Mouse (Mus musculus) heart, adult 18-20 months (tissue): ENCODE measurements around the gene Med18. TPM values are rescaled to one million over a fixed set of nuclear protein-coding genes. Genes with fewer than 3 reads are reported as not detected.
"Not testable (repeated sequence)": the region's sequence is repeated elsewhere in the genome, so short reads cannot be mapped to it uniquely, and the experiment has no call there.

Experiments used
- DNase-seq, 2 experiments: peaks; one replicate each; pipeline ENCODE4 v3.0.0; 2021 to 2022; ENCODE audit warnings: mixed read lengths in 1 of 2
- total RNA-seq, 2 experiments: library from RNA; stranded (reverse); gene quantifications; 2 replicates each; pipeline ENCODE4 v1.2.3; 2021

Med18 gene
- total RNA-seq, 2 experiments from 2014 or later = 4.1 to 4.5 TPM

DNA sequence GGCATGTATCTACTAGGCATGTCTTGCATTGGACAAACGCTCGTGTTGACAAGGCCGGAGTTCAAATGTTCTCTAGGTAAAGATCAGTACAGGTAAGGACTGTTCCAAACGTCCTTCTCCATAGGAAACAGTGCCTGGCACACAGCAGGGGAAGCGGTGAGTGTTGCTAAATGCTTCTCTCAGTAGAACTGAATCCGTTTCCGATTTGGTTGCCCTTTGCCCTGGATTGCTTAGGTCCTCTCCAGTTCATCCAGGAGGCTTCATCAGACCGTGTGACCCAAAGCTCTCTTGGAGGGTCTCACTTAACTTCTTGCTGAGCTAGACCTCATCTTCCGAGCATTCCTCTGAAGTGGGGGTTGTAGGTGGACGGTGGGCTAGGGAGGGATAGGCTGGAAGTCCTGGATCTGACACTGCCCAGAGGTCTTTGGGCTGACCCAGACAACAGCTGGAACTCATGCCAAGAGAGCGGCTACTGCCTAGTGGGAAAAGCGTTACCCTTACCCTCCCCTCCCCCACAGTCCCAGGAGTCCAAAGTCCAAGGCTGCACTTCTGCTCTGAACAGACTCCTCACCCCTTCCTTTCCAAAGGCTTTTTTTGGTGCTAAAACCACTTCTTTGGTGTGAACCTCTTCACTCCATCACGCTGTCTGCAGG, 19.4 kb upstream of the Med18 start:
- peak in 1 of 2 experiments; percentile 15 for DNase-seq

- DNase-seq = not testable (repeated sequence)
Measured at GRCm38 (mm10) chr4:132482104-132482503, 18.4 kb upstream of the Med18 start.

DNA sequence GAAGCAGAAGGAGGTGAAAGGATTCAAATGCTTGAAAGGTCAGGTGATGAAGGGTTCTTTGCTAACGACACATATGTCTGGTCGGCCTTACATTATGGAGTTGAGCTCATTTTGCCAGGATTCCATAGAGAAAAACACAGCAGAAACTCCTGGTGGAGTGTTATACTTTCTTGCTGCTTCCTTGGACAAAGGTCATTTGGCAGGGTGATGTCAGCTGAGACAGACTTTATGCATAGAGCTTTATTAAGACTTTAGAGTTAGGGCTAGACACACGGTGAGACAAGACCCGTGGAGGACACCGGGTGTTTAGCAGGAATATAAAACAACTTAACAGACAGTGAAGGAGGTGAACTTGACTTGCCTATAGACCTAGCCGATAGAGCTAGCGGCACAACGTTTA, 14.1 kb upstream of the Med18 start:
- DNase-seq = no peak

DNA sequence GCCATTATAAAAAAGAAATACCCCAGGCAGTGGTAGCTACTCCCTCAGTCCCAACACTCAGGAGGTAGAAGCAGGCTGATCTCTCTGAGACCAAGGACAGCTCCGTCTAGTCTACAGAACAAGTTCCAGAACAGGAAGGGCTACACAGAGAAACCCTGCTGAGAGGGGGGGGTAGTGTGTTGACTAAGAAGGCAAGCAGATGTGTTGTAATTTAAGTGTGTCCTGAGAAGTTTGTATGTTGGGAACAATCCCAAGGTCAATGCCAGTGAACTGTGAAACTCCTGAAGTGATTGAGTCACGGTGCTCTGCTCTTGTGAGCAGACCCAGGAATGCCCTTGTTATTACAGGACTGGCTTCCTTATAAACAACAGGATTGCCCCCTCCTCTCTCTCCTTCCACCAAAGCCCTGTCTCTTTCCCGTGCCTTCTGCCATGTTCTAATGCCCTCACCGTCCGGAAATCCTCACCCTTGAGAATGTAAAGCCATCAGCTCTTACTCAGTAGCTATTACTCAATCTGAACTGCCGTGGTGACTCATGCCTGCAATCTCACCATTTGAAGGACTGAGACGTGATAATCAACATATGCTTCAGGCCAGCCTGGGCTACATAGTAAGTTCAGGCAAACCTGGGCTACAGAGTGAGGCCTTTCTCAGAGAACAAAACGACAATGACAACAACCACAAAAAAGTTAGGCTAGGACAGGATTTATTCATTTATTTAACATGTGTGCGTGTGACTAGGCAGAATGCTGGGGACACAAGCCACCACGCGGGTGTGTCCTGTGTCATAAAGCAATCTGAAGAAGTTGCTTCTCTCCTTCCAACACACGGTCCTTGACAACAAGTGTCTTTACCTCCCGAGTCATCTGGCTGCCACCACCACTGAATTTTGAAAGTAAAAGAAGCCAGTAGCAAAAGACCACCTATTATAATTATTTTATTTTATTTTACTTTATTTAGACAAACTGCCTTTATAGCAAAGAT, 12.5 kb upstream of the Med18 start:
- DNase-seq = no peak

DNA sequence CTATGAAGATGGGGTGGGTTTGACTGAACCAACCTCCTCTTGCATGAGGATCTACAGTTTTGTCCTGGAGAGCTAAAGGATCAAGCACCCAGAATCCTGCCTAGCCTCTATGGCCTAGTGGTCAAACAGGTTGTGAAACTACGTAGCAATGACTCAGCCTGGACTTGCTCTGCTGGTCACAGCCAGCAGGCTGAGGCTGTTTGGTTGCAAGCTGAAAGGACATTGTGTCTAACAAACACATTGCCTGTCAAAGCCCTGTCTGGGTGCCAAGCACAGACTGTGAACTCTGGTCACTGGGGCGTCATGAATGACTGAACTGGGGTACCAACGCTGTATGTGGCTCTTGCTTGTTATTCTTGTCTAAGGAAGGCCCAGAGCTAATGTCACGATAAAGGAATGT, 10.9 kb upstream of the Med18 start:
- peak in 1 of 2 experiments; percentile 27 for DNase-seq

DNA sequence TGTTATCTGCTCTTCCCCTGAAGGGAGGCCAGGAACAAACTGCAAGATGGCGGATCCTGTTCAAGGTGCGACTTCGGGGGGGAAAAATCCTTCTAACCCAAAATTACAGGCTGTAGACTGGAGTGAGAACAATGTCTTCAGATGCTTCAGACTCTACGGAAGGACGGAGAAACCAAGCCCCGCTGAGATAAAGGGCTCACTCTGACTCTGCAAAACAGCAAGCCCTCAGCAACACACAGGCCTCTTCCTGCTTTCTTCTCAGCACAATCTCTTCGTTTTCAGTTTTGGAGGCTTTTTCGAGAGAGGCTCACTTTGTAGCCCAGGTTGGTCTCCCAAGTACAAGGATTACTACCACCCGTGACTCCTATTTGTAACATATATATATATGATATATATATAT, 9.7 kb upstream of the Med18 start:
- DNase-seq = no peak

DNA sequence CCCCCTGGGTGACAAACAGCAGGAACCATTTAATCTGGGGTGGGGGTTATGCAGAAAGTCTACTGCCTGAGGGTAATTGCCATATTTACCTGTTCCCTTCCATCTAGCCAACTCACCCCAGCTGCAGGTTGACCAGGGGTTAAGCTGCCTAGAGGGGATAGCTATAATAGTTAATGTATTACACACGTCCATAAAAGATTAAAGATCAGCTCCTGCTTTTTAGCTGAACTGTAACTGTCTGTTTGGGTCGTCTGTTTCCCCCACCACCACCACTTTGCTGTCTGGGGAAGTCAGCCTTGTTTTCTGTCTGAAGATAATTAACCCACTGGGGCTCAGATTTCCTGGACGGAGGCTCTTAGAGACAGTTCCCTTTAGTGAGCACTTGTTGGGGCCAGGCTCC, 6.2 kb upstream of the Med18 start:
- no peak for DNase-seq

GRCm38 (mm10) chr4:132464255-132464613, 513 bp upstream of the Med18 start:
- no peak for DNase-seq

GRCm38 (mm10) chr4:132462836-132463235, 885 bp downstream of the Med18 start:
- no peak for DNase-seq

- DNase-seq = no peak
Measured at GRCm38 (mm10) chr4:132460225-132460624, 3.5 kb downstream of the Med18 start.

DNA sequence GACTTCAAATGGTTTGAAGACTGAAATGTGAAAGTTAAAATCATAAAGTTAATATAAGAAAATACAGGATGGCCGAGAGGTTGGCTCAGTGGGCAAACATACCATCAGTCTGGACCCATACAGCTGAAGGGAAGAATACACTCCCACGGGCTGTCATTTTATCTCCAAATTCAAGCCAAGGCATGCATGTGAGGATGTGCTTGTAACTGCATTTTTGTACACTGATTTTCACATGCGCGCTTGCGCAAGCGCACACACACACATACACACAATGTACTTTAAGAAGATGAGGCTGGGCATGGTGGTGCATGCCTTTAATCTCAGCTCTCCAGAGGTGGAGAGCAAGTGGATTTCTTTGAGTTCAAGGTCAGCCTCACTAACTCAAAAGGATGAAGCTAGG, 8.2 kb downstream of the Med18 start:
- no peak for DNase-seq

DNA sequence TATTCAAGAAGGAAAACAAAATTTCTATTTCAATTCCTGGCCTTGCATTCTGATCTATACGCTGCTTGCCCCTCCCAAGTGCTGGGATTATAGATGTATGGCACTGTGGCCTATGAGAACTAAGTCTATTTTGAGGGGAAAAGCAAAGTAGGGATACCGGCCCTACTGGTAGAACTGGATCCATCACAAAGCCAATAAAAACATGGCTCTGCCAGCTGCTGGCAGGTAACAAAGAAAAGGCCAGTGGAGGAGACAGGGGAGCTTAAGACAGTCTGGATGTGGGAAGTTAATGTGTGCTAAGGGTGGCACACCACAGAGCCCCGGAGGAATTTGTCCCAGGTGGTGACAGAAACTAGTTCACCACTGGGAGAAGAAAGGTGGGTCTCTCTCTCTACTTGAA, 8.6 kb downstream of the Med18 start:
- no peak for DNase-seq

GRCm38 (mm10) chr4:132454216-132454615, 9.5 kb downstream of the Med18 start:
- no peak for DNase-seq

DNA sequence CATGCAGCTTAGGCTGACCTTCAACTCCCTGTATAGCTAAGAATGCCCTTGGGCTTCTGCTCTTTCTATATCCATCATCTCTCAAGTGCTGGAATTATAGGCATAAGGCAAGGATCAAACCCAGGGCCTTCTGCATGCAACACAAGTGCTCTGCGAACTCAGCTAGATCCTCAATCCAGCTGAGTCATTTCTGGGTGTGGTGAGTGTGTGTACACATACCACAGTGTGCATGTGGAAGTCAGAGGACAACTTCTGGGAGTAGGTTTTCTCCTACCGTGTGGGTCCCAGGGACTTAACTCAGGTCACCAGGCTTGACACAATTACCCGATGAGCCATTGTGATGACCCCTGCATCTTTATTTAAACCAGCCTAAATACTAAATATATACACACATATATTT, 13.9 kb downstream of the Med18 start:
- no peak for DNase-seq

- DNase-seq = no peak
Measured at GRCm38 (mm10) chr4:132446105-132446504, 17.6 kb downstream of the Med18 start.

DNA sequence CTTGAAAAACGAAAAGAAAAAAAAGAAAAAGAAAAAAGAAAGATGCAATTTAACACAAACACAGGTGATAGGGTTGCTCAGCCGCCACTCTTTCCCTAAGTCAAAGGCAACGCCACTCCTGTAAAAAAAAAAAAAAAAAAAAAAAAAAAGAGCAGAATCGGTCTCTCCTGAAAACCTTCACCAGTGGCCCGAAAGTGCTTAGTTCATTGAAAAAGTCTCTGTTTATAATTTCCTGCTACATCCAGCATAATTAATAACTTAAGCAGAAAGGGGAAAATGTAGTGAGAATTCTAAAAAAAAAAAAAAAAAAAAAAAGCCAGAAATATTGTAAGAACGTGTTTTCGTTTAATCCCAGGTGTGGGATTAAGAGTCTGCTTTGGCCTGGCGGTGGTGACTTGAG, 19.2 kb downstream of the Med18 start:
- DNase-seq = no peak

GRCm38 (mm10) chr4:132437857-132438256, 25.9 kb downstream of the Med18 start:
- DNase-seq = no peak

GRCm38 (mm10) chr4:132432717-132433372, 30.9 kb downstream of the Med18 start:
- no peak for DNase-seq

- peak in 1 of 2 experiments; percentile 14 for DNase-seq
Measured at GRCm38 (mm10) chr4:132428022-132428542, 35.6 kb downstream of the Med18 start.

- DNase-seq = no peak
Measured at GRCm38 (mm10) chr4:132427493-132427892, 36.2 kb downstream of the Med18 start.

DNA sequence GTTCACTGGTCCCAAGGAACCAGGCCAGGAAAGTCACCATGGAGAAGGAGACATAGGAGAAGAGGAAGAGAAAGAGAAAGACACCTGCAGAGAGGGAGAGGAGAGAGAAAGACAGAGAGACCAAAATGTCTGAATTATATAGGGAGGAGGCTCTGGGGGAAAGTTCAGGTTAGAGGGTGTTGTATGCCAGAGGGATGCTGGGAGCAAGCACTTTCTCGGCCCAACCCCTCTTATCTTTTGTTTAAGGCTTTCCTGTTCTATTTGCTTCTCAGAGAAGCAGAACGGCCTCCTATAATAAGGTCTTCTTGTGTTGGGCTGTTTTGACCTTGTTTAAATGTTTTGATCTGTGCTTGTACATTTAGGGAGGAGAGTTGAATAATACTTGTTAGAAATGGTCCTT, 37.7 kb downstream of the Med18 start:
- DNase-seq = no peak

- DNase-seq = no peak
Measured at GRCm38 (mm10) chr4:132424765-132425164, 39.0 kb downstream of the Med18 start.
